Mouse (Mus musculus) telencephalon, adult 2 months (tissue): ENCODE data around the gene 4930426L09Rik.

ENCODE experiments used
- DNase-seq: peaks from one replicate; pipeline ENCODE4 v3.0.0-alpha.2; 2011; ENCODE audit warnings: low read depth, low spot score

Gene 4930426L09Rik

DNA sequence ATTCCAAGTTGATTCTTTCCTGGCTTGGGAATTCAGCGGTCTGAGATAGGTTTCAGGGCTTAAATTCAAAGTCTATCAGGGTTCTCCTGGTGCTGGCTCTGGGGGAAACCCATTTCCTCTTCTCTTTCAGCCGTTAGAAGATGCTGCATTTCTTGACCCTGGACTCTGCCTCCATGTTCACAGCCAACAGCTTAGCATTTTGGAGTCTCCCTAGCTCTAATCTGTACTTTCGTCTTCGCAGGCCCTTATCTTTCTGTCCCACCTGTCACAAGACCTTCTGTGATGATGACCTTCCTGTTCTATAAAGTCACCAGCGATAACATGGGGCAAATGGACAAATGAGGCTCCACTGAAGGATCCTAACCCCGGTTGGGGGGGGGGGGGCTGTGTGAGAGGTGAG is 13.3 kb downstream of the 4930426L09Rik start:
- DNase-seq: no peak

DNA sequence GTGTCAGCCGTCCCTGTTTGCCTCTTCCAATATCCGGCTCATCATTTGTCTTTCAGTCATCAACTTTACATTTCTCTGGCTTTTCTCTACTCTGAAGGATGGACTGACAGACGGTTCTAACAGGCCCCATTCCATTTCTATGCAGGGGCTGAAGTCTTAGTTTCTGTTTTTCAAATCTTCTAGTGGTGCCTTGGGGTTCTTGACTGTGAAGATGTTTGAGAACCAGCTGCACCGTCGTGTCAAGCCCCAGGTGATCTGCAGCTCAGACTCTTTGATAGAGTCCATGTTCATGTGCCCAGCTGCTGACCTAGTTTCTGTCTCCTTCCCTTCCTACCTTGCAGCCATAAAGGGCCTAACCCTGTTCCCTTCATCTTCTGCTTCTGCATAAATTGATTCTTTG is 18.2 kb downstream of the 4930426L09Rik start:
- DNase-seq: no peak

DNA sequence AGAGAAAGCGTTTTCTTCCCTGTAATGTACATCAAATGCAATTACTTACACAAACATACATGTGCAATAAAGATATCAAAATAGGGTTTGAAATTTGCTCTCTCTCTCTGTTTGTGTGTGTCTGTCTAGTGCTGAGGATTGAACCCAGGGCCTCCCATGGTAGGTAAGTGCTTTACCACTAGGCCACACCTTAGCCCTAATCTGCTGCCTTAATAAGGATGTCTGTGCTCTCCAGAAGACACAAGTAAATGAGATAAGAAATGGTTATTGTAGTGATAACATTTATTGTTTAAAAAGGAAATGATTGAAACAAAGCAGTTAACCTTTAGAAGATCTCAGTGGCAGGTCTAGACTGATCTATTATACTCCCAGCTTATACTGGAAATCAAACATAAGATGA is 18.7 kb downstream of the 4930426L09Rik start:
- DNase-seq: no peak

DNA sequence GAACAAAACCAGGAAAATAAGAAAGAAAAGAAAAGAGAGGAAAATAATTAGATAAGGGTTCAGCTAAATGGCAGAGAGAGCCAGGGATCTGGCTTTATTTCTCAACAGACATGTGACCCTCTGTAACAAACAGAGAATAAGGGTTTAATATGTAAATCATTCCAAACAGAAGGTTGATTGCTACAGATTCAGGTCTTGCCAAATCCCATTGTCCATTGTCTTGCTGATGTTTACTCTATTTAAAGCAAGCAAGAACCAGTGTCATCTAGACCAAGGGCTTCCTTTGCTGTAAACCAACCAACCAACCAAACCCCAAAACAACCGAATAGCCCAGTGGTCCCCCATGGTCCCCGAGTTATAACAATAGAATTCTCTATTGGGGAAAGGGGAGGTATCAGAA is 19.9 kb downstream of the 4930426L09Rik start:
- no peak for DNase-seq

DNA sequence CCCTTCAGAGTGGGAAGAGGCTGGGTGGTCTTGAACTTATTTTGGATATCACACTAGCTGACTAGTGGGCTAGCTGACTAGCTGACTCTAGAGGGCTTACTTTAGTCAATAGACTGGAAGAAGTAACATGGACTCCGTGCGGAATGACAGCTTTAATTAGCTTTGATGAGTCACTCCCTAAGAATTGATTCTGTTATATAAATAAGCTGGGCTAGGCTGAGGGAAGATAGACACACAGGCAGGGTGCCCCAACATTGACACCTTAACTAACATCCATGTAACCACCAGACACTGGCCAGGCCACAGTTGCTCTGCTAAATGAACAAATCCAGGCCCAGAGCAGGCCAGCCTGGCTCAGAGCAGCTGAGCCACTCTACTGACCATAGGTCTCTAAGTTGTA is 26.7 kb downstream of the 4930426L09Rik start:
- DNase-seq: no peak

DNA sequence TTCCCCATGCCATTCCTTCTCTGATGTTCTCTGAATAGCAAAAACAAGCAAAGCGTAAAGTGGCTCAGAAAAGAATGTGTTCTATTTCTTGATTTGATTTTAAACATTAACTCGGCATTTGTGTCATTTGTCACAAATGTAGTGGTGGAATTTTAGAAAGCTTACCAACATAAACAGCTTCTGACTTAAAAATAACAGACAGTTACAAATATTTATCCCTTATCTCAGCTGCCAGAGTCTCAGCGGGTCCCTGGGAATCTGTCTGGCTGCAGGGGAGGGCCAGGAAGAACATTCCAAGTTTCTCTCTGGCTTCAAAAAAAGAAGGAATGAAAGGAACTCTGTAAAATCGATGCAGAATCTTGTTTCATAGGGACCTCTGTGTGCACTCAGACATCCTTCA is 39.3 kb downstream of the 4930426L09Rik start:
- DNase-seq: no peak

DNA sequence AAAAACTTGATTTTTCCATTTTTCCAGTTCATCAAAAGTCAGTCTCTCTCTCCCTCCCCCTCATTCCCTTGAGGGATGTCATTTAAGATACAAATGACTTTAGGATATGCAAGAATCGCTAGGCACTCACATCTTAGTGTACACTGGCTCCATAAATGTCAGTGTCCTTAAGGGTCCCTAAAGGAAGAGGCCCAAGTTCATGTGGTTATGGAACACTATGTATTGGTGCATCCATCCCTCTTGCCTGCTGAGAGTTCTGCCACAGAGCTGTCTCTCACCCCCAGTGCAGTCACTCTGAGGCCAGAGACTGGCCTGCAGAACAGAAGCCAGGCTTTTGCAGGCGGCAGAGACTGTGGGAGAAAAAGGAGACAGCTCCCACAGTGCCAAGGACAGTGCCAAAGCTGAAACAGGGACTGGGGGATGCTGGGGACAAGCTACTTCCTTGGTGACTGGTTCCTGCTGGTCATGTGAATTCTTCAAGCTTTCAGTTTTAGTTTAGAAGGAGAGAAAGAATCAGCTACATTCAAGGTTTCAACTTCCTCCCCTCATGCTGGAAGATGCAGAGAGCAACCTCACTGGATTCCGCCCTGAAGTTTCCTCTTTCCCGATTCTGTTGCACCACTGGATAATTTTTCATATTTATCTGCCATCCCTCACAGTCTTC is 39.9 kb downstream of the 4930426L09Rik start:
- no peak for DNase-seq

DNA sequence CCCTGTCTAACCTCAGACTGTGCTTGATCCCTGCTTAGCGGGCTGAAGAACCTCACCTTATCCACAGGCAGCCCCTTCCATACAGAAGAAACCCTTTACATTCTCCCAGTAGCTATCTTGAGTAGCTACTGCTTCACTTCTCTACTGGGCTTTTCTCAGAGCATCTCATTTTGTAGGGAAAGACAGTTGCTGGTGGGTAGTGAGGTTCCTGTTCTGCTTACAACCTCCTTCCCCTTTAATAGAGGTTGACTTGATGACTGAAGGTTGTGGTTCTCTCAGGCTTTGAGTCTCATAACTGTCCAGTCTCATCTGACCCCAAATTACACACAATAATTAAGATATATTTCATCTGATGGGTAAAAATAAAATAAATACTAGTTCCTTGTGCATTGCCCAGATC is 50.1 kb downstream of the 4930426L09Rik start:
- no peak for DNase-seq

DNA sequence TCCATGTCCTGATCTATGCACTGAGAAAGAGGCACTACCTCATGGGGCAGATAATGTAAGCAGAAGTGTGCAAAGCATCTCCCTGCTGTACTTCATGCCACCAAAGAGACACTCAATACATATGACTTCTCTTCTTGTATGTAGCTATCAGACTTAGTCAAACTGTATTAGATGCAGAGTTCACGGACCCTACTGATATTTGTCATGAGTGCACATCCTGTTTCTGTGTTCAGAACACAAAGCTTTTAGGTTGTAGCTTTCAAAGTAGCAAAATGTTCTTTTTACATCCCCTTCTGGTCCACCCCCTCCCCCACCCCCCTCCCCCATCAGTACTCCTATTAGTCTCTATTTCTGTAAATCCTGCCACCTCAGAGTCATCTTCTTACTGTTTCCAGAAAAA is 51.2 kb downstream of the 4930426L09Rik start:
- no peak for DNase-seq
